Mouse (Mus musculus) liver, postnatal 0 days (tissue): ENCODE data around the gene Nrros.

Experiments used
- CTCF ChIP-seq: sonication (generic); IDR thresholded peaks from 2 replicates; pipeline ENCODE4 v1.5.1; 2016; ENCODE audit warnings: antibody characterized with exemption, low read depth
- EP300 ChIP-seq: IDR thresholded peaks from 2 replicates; pipeline ENCODE4 v1.6.1; 2016; ENCODE audit warnings: antibody characterized with exemption, low read depth, mild to moderate bottlenecking

DNA sequence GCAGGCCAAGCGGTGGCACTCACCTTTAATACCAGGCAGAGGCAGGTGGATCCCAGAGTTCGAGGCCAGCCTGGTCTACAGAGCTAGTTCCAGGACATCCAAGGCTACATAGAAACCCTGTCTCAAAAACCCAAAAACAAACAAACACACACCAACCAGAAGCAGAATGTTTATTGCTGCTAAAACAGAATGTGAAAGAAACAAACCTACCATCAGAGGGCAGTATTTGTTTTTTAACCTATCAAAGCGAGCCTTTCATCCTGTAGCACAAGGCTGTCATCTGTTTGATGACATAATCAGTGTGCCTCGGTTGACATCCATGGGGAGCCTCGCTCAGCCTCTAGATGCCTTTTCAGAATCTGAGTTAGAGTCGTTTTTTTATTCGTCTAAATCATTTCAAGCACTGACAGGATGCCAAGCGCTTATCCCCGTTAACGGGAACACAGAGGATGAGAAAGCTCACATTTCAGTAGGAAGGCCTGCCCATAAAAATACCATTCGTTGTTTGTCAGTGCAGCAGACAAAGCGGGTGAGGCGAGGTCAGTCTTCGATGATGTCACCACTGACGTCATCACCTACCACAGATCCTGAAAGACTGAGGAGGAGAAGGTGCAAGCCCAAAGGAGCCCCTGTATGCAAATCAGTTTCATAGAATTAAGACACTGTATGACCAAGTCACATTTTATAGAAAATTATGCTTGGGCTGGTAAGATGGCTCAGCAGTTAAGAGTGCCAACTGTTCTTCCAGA is 54.3 kb downstream of the Nrros start:
- TF ChIP-seq CTCF (no peak; the same call in 1 of the 2 replicates), EP300 (no peak)
